Comparison of ENCODE assay signal across 16 mouse cellular contexts in the genomic region with DNA sequence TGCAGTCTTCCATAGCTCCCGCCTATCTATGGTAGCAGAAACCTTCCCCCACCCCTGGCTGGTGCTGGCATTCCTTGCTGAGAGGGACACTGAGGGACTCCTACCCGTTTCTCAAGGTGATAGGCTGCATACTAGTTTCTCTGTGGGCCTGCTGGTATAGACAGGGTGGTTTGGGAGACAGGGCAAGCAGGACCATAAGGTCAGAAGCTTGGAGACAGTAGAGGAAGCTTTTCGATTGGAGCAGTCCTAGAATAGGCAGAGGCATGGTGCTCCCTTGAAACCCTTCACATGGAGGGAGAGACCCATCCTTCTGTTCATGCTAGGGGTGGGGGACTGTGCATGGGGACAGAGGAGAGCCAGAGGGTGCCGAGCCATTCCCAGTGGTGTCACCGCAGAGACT.
"Had no signal": no experiment of that assay in that cellular context is flagged by ENCODE, and none has a peak within 500 bp of the region (broad histone marks: within the 10 kb centered on the region; RNA-seq: fewer than 3 reads in every experiment).

No protein-coding gene starts in this region.

- DNase-seq: retina, postnatal 1 day; right cerebral cortex, adult 18-20 months; right cerebral cortex, postnatal 14 days; right cerebral cortex, postnatal 25 days; right cerebral cortex, postnatal 4 days; spleen, adult 18-20 months; thymus, adult 18-20 months; thymus, adult 2 months; thymus, postnatal 14 days; thymus, postnatal 25 days; thymus, postnatal 36 days; thymus, postnatal 4 days had no signal

- H3K27ac ChIP-seq: neural tube, embryonic 13.5 days; neural tube, embryonic 15.5 days; stomach, embryonic 15.5 days; stomach, postnatal 0 days had no signal

- H3K4me3 ChIP-seq: neural tube, embryonic 13.5 days; neural tube, embryonic 15.5 days; stomach, embryonic 15.5 days had no signal
